Mouse (Mus musculus): ENCODE data around the gene Rnase4. TPM values are rescaled to one million over a fixed set of nuclear protein-coding genes. Genes with fewer than 3 reads are reported as not detected.

Rnase4 gene
- polyA plus RNA-seq, 1 experiment from 2014 or later: 166 TPM

- H3K27ac ChIP-seq (ENCODE audit: low read length): no peak overlapping the region
- H3K4me3 ChIP-seq (replicated peaks; ENCODE audit: low read length): no peak overlapping the region
- no peaks in the 10 kb centered on the region for H3K9me3 ChIP-seq (replicated peaks; ENCODE audit: control insufficient read depth, low read length)
- no peak overlapping the region for H3K4me2 ChIP-seq (ENCODE audit: low read depth, low read length)
- WGBS: 89% methylated on average over 5 of the region's 5 CpGs
- H3K36me3 ChIP-seq (ENCODE audit: control insufficient read depth, insufficient read depth, low read length): no peaks in the 10 kb centered on the region
- no peak overlapping the region for H3K9ac ChIP-seq (ENCODE audit: low read length)
- no peaks in the 10 kb centered on the region for H3K27me3 ChIP-seq (ENCODE audit: control insufficient read depth, insufficient read depth, low read length)
- ATAC-seq (ENCODE audit: insufficient read depth, low FRiP score): no peak
- H3K4me1 ChIP-seq (ENCODE audit: control insufficient read depth, insufficient read depth, low read length): no peaks in the 10 kb centered on the region
These were observed 30.1 kb upstream of the Rnase4 start for GRCm38 (mm10) chr14:51060761-51061160.

- Histone ChIP-seq H3K9ac (ENCODE audit: low read length) (no peak overlapping the region), H3K9me3 (replicated peaks; ENCODE audit: control insufficient read depth, low read length) (no peaks in the 10 kb centered on the region), H3K4me1 (ENCODE audit: control insufficient read depth, insufficient read depth, low read length) (peaks cover 5% of the 10 kb centered on the region; the same call in 1 of the 2 replicates), H3K4me3 (replicated peaks; ENCODE audit: low read length) (no peak overlapping the region), H3K36me3 (ENCODE audit: control insufficient read depth, insufficient read depth, low read length) (no peaks in the 10 kb centered on the region), H3K27ac (ENCODE audit: low read length) (0 out of 2 replicates have a peak overlapping the region, but pooled peaks have one; percentile 3), H3K4me2 (ENCODE audit: low read depth, low read length) (no peak overlapping the region), H3K27me3 (ENCODE audit: control insufficient read depth, insufficient read depth, low read length) (no peaks in the 10 kb centered on the region)
- no peak for ATAC-seq (ENCODE audit: insufficient read depth, low FRiP score)
- WGBS: 45% methylated on average over 5 of the region's 5 CpGs
These were observed 21.9 kb upstream of the Rnase4 start for GRCm38 (mm10) chr14:51068956-51069355.

- no peaks in the 10 kb centered on the region for H3K27me3 ChIP-seq (ENCODE audit: control insufficient read depth, insufficient read depth, low read length)
- H3K9ac ChIP-seq (ENCODE audit: low read length): no peak overlapping the region
- 90% methylated on average over 2 of the region's 2 CpGs for WGBS
- no peaks in the 10 kb centered on the region for H3K9me3 ChIP-seq (replicated peaks; ENCODE audit: control insufficient read depth, low read length)
- H3K27ac ChIP-seq (ENCODE audit: low read length): no peak overlapping the region
- no peaks in the 10 kb centered on the region for H3K36me3 ChIP-seq (ENCODE audit: control insufficient read depth, insufficient read depth, low read length)
- no peak for ATAC-seq (ENCODE audit: insufficient read depth, low FRiP score)
- peaks cover 5% of the 10 kb centered on the region; the same call in 1 of the 2 replicates for H3K4me1 ChIP-seq (ENCODE audit: control insufficient read depth, insufficient read depth, low read length)
- no peak overlapping the region for H3K4me2 ChIP-seq (ENCODE audit: low read depth, low read length)
- no peak overlapping the region for H3K4me3 ChIP-seq (replicated peaks; ENCODE audit: low read length)
These were observed 21.3 kb upstream of the Rnase4 start for GRCm38 (mm10) chr14:51069617-51070016.

GRCm38 (mm10) chr14:51074335-51074734 is 16.5 kb upstream of the Rnase4 start, which contains the start of gene Olfr750:
Gene Olfr750, minus strand, starts transcription at chr14:51074435.
- H3K4me2 ChIP-seq (ENCODE audit: low read depth, low read length): no peak within 1 kb of the TSS
- H3K27me3 ChIP-seq (ENCODE audit: control insufficient read depth, insufficient read depth, low read length): no peaks in the 10 kb centered on the region
- H3K27ac ChIP-seq (ENCODE audit: low read length): no peak within 1 kb of the TSS
- H3K36me3 ChIP-seq (ENCODE audit: control insufficient read depth, insufficient read depth, low read length): no peaks in the 10 kb centered on the region
- H3K4me3 ChIP-seq (replicated peaks; ENCODE audit: low read length): no peak within 1 kb of the TSS
- H3K4me1 ChIP-seq (ENCODE audit: control insufficient read depth, insufficient read depth, low read length): no peaks in the 10 kb centered on the region
- no peaks in the 10 kb centered on the region for H3K9me3 ChIP-seq (replicated peaks; ENCODE audit: control insufficient read depth, low read length)
- H3K9ac ChIP-seq (ENCODE audit: low read length): no peak within 1 kb of the TSS
- 82% methylated on average over 3 of the region's 3 CpGs for WGBS
- no peak for ATAC-seq (ENCODE audit: insufficient read depth, low FRiP score)

- no peak for ATAC-seq (ENCODE audit: insufficient read depth, low FRiP score)
- no peaks in the 10 kb centered on the region; the same call in 1 of the 2 replicates for H3K27me3 ChIP-seq (ENCODE audit: control insufficient read depth, insufficient read depth, low read length)
- H3K4me2 ChIP-seq (ENCODE audit: low read depth, low read length): no peak overlapping the region
- H3K27ac ChIP-seq (ENCODE audit: low read length): no peak overlapping the region
- 87% methylated on average over 1 of the region's 1 CpGs for WGBS
- H3K9ac ChIP-seq (ENCODE audit: low read length): no peak overlapping the region
- H3K4me3 ChIP-seq (replicated peaks; ENCODE audit: low read length): no peak overlapping the region
- H3K36me3 ChIP-seq (ENCODE audit: control insufficient read depth, insufficient read depth, low read length): no peaks in the 10 kb centered on the region
- peaks cover 9% of the 10 kb centered on the region for H3K4me1 ChIP-seq (ENCODE audit: control insufficient read depth, insufficient read depth, low read length)
- H3K9me3 ChIP-seq (replicated peaks; ENCODE audit: control insufficient read depth, low read length): no peaks in the 10 kb centered on the region
These were observed 11.7 kb upstream of the Rnase4 start for GRCm38 (mm10) chr14:51079180-51079579.

GRCm38 (mm10) chr14:51081035-51081434 is 9.8 kb upstream of the Rnase4 start:
- no peaks in the 10 kb centered on the region for H3K9me3 ChIP-seq (replicated peaks; ENCODE audit: control insufficient read depth, low read length)
- no peak overlapping the region for H3K9ac ChIP-seq (ENCODE audit: low read length)
- no peak overlapping the region for H3K27ac ChIP-seq (ENCODE audit: low read length)
- H3K4me2 ChIP-seq (ENCODE audit: low read depth, low read length): no peak overlapping the region
- H3K4me1 ChIP-seq (ENCODE audit: control insufficient read depth, insufficient read depth, low read length): peaks cover 9% of the 10 kb centered on the region
- no peak overlapping the region for H3K4me3 ChIP-seq (replicated peaks; ENCODE audit: low read length)
- peak; percentile 70; the same call in 1 of the 2 replicates for ATAC-seq (ENCODE audit: insufficient read depth, low FRiP score)
- H3K36me3 ChIP-seq (ENCODE audit: control insufficient read depth, insufficient read depth, low read length): no peaks in the 10 kb centered on the region
- H3K27me3 ChIP-seq (ENCODE audit: control insufficient read depth, insufficient read depth, low read length): no peaks in the 10 kb centered on the region; the same call in 1 of the 2 replicates
- WGBS: 66% methylated on average over 2 of the region's 2 CpGs

- Histone ChIP-seq H3K27ac (ENCODE audit: low read length) (no peak overlapping the region), H3K4me2 (ENCODE audit: low read depth, low read length) (peak overlapping the region; percentile 83), H3K36me3 (ENCODE audit: control insufficient read depth, insufficient read depth, low read length) (no peaks in the 10 kb centered on the region), H3K4me3 (replicated peaks; ENCODE audit: low read length) (peak overlapping the region; percentile 64), H3K9me3 (replicated peaks; ENCODE audit: control insufficient read depth, low read length) (no peaks in the 10 kb centered on the region), H3K4me1 (ENCODE audit: control insufficient read depth, insufficient read depth, low read length) (peaks cover 9% of the 10 kb centered on the region), H3K9ac (ENCODE audit: low read length) (peak overlapping the region; percentile 76), H3K27me3 (ENCODE audit: control insufficient read depth, insufficient read depth, low read length) (no peaks in the 10 kb centered on the region; the same call in 1 of the 2 replicates)
- peak; percentile 50; the same call in 1 of the 2 replicates for ATAC-seq (ENCODE audit: insufficient read depth, low FRiP score)
- WGBS: 3% methylated on average over 40 of the region's 40 CpGs
These were observed 8.0 kb upstream of the Rnase4 start for GRCm38 (mm10) chr14:51082599-51083581.

- Histone ChIP-seq H3K4me2 (ENCODE audit: low read depth, low read length) (peak overlapping the region; percentile 83), H3K27ac (ENCODE audit: low read length) (no peak overlapping the region), H3K4me1 (ENCODE audit: control insufficient read depth, insufficient read depth, low read length) (peaks cover 9% of the 10 kb centered on the region), H3K27me3 (ENCODE audit: control insufficient read depth, insufficient read depth, low read length) (no peaks in the 10 kb centered on the region; the same call in 1 of the 2 replicates), H3K9ac (ENCODE audit: low read length) (0 out of 2 replicates have a peak overlapping the region, but pooled peaks have one; percentile 14), H3K36me3 (ENCODE audit: control insufficient read depth, insufficient read depth, low read length) (no peaks in the 10 kb centered on the region), H3K9me3 (replicated peaks; ENCODE audit: control insufficient read depth, low read length) (no peaks in the 10 kb centered on the region), H3K4me3 (replicated peaks; ENCODE audit: low read length) (peak overlapping the region; percentile 64)
- WGBS: 12% methylated on average over 7 of the region's 7 CpGs
- no peak for ATAC-seq (ENCODE audit: insufficient read depth, low FRiP score)
These were observed 7.1 kb upstream of the Rnase4 start for GRCm38 (mm10) chr14:51083805-51084204.

GRCm38 (mm10) chr14:51085086-51085485 is 5.8 kb upstream of the Rnase4 start:
- Histone ChIP-seq H3K36me3 (ENCODE audit: control insufficient read depth, insufficient read depth, low read length) (no peaks in the 10 kb centered on the region), H3K9me3 (replicated peaks; ENCODE audit: control insufficient read depth, low read length) (no peaks in the 10 kb centered on the region), H3K4me2 (ENCODE audit: low read depth, low read length) (no peak overlapping the region), H3K27me3 (ENCODE audit: control insufficient read depth, insufficient read depth, low read length) (no peaks in the 10 kb centered on the region; the same call in 1 of the 2 replicates), H3K9ac (ENCODE audit: low read length) (no peak overlapping the region), H3K4me3 (replicated peaks; ENCODE audit: low read length) (no peak overlapping the region), H3K4me1 (ENCODE audit: control insufficient read depth, insufficient read depth, low read length) (peaks cover 9% of the 10 kb centered on the region), H3K27ac (ENCODE audit: low read length) (no peak overlapping the region)
- 75% methylated on average over 2 of the region's 2 CpGs for WGBS
- ATAC-seq (ENCODE audit: insufficient read depth, low FRiP score): no peak
